Mouse (Mus musculus) liver, postnatal 0 days (tissue): ENCODE data around the gene Wfikkn2.

ENCODE experiments used
- CTCF ChIP-seq: sonication (generic); IDR thresholded peaks from 2 replicates; pipeline ENCODE4 v1.5.1; 2016; ENCODE audit warnings: antibody characterized with exemption, low read depth
- EP300 ChIP-seq: IDR thresholded peaks from 2 replicates; pipeline ENCODE4 v1.6.1; 2016; ENCODE audit warnings: antibody characterized with exemption, low read depth, mild to moderate bottlenecking

DNA sequence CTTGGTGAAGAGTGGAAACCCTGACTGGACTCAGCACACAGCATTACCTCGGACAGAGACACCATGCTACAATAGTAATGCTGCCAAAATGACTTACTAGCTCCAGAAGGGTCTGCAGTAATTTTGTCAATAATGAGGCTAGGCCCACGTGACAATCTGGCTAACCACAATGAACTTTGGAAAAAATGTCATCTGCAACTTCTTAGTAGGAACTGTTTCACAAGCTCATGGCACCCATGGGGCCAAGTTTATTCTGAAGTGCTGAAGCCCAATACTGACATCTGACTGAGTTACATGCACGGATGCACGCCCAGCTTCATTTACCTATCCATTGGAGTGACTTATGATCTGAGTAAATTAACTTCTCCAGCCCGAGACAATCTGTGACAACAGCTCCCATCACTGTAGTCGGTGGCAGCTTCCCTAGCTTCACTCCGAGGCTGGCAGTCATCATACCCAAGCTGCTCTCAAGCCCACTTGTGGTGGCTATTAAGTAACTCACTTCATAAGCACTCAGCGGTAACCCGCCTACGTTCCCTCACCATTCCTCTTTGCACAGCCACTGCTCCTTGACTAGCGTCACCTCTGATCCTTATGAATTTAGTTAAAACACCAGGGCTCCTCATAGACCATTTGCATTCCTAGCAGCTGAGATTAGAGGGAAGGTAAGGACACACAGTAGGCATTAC is 40.2 kb upstream of the Wfikkn2 start:
- TF ChIP-seq CTCF = no peak
- TF ChIP-seq EP300 = no peak
